Mouse (Mus musculus) forebrain, embryonic 11.5 days (tissue): ENCODE measurements around the gene BC048507. TPM values are rescaled to one million over a fixed set of nuclear protein-coding genes. Genes with fewer than 3 reads are reported as not detected.
"Not testable (repeated sequence)": the region's sequence is repeated elsewhere in the genome, so short reads cannot be mapped to it uniquely, and the experiment has no call there.

Source experiments
- ATAC-seq: fragments of 200-750 bp; cut with Nextera tagmentation; replicated peaks from 2 replicates; pipeline ENCODE4 v1.8.0; 2017; ENCODE audit warnings: moderate TSS enrichment; ENCODE audit not compliant: low FRiP score
- DNase-seq: peaks from one replicate; pipeline ENCODE4 v3.0.0-alpha.2; 2017; ENCODE audit warnings: low spot score
- H3K27ac ChIP-seq: fragments of 300-500 bp; sonication (generic); 2 replicates; pipeline ENCODE4 v1.5.1; 2014; ENCODE audit warnings: low read depth, low read length
- H3K27me3 ChIP-seq: fragments of 300-500 bp; sonication (generic); 2 replicates; pipeline ENCODE4 v1.6.1; 2014; ENCODE audit warnings: mild to moderate bottlenecking, low read length, mixed read lengths; ENCODE audit not compliant: control insufficient read depth, insufficient read depth
- H3K36me3 ChIP-seq: fragments of 300-500 bp; sonication (generic); 2 replicates; pipeline ENCODE4 v1.6.1; 2014; ENCODE audit warnings: mild to moderate bottlenecking, low read length, moderate library complexity, mixed read lengths; ENCODE audit not compliant: control insufficient read depth, insufficient read depth
- H3K4me1 ChIP-seq: fragments of 300-500 bp; sonication (generic); replicated peaks from 2 replicates; pipeline ENCODE4 v1.6.1; 2014; ENCODE audit warnings: low read length, mixed read lengths; ENCODE audit not compliant: control insufficient read depth, insufficient read depth
- H3K4me2 ChIP-seq: fragments of 300-500 bp; sonication (generic); 2 replicates; pipeline ENCODE4 v1.6.1; 2014; ENCODE audit warnings: low read depth, mild to moderate bottlenecking, low read length, moderate library complexity, mixed read lengths; ENCODE audit not compliant: severe bottlenecking
- H3K4me3 ChIP-seq: fragments of 300-500 bp; sonication (generic); 2 replicates; pipeline ENCODE4 v1.5.1; 2014; ENCODE audit warnings: low read depth, low read length
- H3K9ac ChIP-seq: fragments of 300-500 bp; sonication (generic); 2 replicates; pipeline ENCODE4 v1.6.1; 2014; ENCODE audit warnings: low read length
- H3K9me3 ChIP-seq: fragments of 300-500 bp; sonication (generic); 2 replicates; pipeline ENCODE4 v1.6.1; 2016; ENCODE audit warnings: low read length, mixed read lengths; ENCODE audit not compliant: control insufficient read depth
- WGBS: fragments of 180-500 bp; shearing (Covaris S2); extraction: QIAGEN DNeasy Blood & Tissue Kit; methylation state at CpG from one replicate; pipeline ENCODE4 v1.1.7; 2014; 5-methylcytosine and 5-hydroxymethylcytosine counted together
- polyA plus RNA-seq: library from polyadenylated mRNA; unstranded; fragments of >200 nt; fragmentation: Nextera tagmentation; extraction: Ambion mirVana; gene quantifications from 2 replicates; pipeline ENCODE4 v1.2.1, GENCODE M21; 2014

The BC048507 gene
- polyA plus RNA-seq, 1 experiment from 2014 or later, result not detected

- 86% methylated on average over 3 of the region's 3 CpGs for WGBS
- ATAC-seq (no peak), DNase-seq (no peak)
- H3K4me2 ChIP-seq, result no peak overlapping the region
- H3K9ac ChIP-seq, result no peak overlapping the region
- no peak overlapping the region for H3K27ac ChIP-seq
- H3K36me3 ChIP-seq, result no peaks in the 10 kb centered on the region
- H3K4me3 ChIP-seq, result no peak overlapping the region
- H3K4me1 ChIP-seq, result no peaks in the 10 kb centered on the region
- no peaks in the 10 kb centered on the region for H3K27me3 ChIP-seq
- H3K9me3 ChIP-seq, result no peaks in the 10 kb centered on the region
Observed at GRCm38 (mm10) chr13:67850361-67850760, 12.8 kb upstream of the BC048507 start.

GRCm38 (mm10) chr13:67853130-67853529 lies 10.0 kb upstream of the BC048507 start:
- no peak overlapping the region for H3K9ac ChIP-seq
- ATAC-seq, result no peak

GRCm38 (mm10) chr13:67853983-67854382 lies 9.1 kb upstream of the BC048507 start:
- no peak for ATAC-seq
- no peak overlapping the region for H3K27ac ChIP-seq
- H3K9ac ChIP-seq, result no peak overlapping the region
- H3K4me2 ChIP-seq, result no peak overlapping the region
- no peaks in the 10 kb centered on the region for H3K9me3 ChIP-seq
- DNase-seq, result no peak
- H3K27me3 ChIP-seq, result no peaks in the 10 kb centered on the region
- WGBS, result 83% methylated on average over 2 of the region's 2 CpGs
- H3K4me3 ChIP-seq, result no peak overlapping the region
- no peaks in the 10 kb centered on the region for H3K4me1 ChIP-seq
- no peaks in the 10 kb centered on the region for H3K36me3 ChIP-seq

More at GRCm38 (mm10) chr13:67853130-67853529, 10.0 kb upstream of the BC048507 start:
- no peak for DNase-seq
- Histone ChIP-seq H3K36me3 (no peaks in the 10 kb centered on the region), H3K27ac (no peak overlapping the region), H3K4me2 (no peak overlapping the region), H3K4me3 (no peak overlapping the region), H3K4me1 (no peaks in the 10 kb centered on the region), H3K9me3 (no peaks in the 10 kb centered on the region), H3K27me3 (no peaks in the 10 kb centered on the region)
- WGBS, result 78% methylated on average over 6 of the region's 6 CpGs

GRCm38 (mm10) chr13:67857317-67857716 lies 5.8 kb upstream of the BC048507 start:
- no peak for DNase-seq
- no peak for ATAC-seq
- 12% methylated on average over 1 of the region's 1 CpGs for WGBS
- no peaks in the 10 kb centered on the region for H3K36me3 ChIP-seq
- no peak overlapping the region for H3K4me3 ChIP-seq
- H3K9ac ChIP-seq, result no peak overlapping the region
- H3K27ac ChIP-seq, result no peak overlapping the region
- H3K4me2 ChIP-seq, result no peak overlapping the region
- no peaks in the 10 kb centered on the region for H3K27me3 ChIP-seq
- no peaks in the 10 kb centered on the region for H3K9me3 ChIP-seq
- no peaks in the 10 kb centered on the region for H3K4me1 ChIP-seq

- Histone ChIP-seq H3K4me2 (no peak overlapping the region), H3K9me3 (no peaks in the 10 kb centered on the region; the same call in 1 of the 2 replicates), H3K27ac (no peak overlapping the region), H3K4me1 (no peaks in the 10 kb centered on the region), H3K27me3 (no peaks in the 10 kb centered on the region), H3K9ac (no peak overlapping the region), H3K4me3 (no peak overlapping the region), H3K36me3 (no peaks in the 10 kb centered on the region)
- DNase-seq (no peak), ATAC-seq (no peak)
- WGBS, result 88% methylated on average over 9 of the region's 9 CpGs
Observed at GRCm38 (mm10) chr13:67862508-67862907, 618 bp upstream of the BC048507 start.

DNA sequence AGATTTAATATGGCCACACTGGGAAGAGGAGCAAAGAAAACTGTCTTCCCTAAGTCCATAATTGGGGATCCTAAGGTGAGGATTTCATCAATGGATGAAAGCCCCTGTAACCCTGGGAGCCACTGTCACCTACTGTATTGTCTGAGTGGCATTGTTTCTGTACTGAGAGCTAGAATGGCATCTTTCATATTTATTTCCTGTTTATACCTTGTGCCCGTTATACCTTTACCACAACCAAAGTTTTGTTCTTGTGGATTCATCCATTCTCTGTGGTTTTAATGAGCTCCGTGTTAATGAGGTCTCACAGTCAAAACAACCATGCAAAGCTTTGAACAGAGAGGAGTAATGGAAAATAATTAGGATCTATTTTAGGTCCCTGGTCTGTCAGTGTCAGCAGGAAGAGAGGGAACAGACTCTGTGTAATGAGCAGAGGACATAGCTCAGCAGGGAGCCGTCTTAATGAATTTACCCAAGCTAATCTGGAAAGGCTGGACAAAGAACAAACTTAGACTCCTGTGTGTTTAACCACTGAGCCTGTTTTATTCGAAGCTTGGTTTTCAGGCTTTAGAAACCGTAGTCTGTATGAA lies 1.7 kb downstream of the BC048507 start:
- Histone ChIP-seq H3K4me3 (no peak overlapping the region), H3K36me3 (no peaks in the 10 kb centered on the region), H3K27me3 (no peaks in the 10 kb centered on the region), H3K4me2 (no peak overlapping the region), H3K4me1 (no peaks in the 10 kb centered on the region), H3K9me3 (no peaks in the 10 kb centered on the region; the same call in 1 of the 2 replicates), H3K9ac (no peak overlapping the region), H3K27ac (no peak overlapping the region)
- WGBS, result 18% methylated on average over 5 of the region's 5 CpGs
- DNase-seq (peak; percentile 67), ATAC-seq (peak; percentile 96)

GRCm38 (mm10) chr13:67867899-67868298 lies 4.8 kb downstream of the BC048507 start:
- DNase-seq, result peak; percentile 58
- ATAC-seq, result no peak
- H3K4me2 ChIP-seq, result no peak overlapping the region
- H3K9me3 ChIP-seq, result no peaks in the 10 kb centered on the region; the same call in 1 of the 2 replicates
- no peaks in the 10 kb centered on the region for H3K4me1 ChIP-seq
- H3K9ac ChIP-seq, result no peak overlapping the region
- H3K27ac ChIP-seq, result no peak overlapping the region
- H3K27me3 ChIP-seq, result no peaks in the 10 kb centered on the region
- H3K4me3 ChIP-seq, result no peak overlapping the region
- 32% methylated on average over 3 of the region's 3 CpGs for WGBS
- H3K36me3 ChIP-seq, result no peaks in the 10 kb centered on the region

- ATAC-seq, DNase-seq, H3K9ac ChIP-seq, H3K9me3 ChIP-seq, H3K27me3 ChIP-seq, H3K4me1 ChIP-seq, H3K4me3 ChIP-seq, H3K4me2 ChIP-seq, H3K36me3 ChIP-seq, H3K27ac ChIP-seq: not testable (repeated sequence)
- WGBS, result 38% methylated on average over 6 of the region's 12 CpGs
Observed at GRCm38 (mm10) chr13:67876049-67876698, 13.0 kb downstream of the BC048507 start.
